Mouse (Mus musculus) embryonic facial prominence, embryonic 10.5 days (tissue): ENCODE results near the gene Kcna7. TPM values are rescaled to one million over a fixed set of nuclear protein-coding genes. Genes with fewer than 3 reads are reported as not detected.

ENCODE experiments used
- DNase-seq: peaks from one replicate; pipeline ENCODE4 v3.0.0-alpha.2; 2017; ENCODE audit warnings: low spot score
- H3K27ac ChIP-seq: fragments of 300-500 bp; sonication (generic); replicated peaks from 2 replicates; pipeline ENCODE4 v1.5.1; 2016; ENCODE audit warnings: mild to moderate bottlenecking
- H3K27me3 ChIP-seq: fragments of 300-500 bp; sonication (generic); replicated peaks from 2 replicates; pipeline ENCODE4 v1.6.1; 2016; ENCODE audit warnings: low read depth, mild to moderate bottlenecking; ENCODE audit not compliant: poor library complexity, severe bottlenecking
- H3K36me3 ChIP-seq: fragments of 300-500 bp; sonication (generic); replicated peaks from 2 replicates; pipeline ENCODE4 v1.6.1; 2016; ENCODE audit warnings: mild to moderate bottlenecking, moderate library complexity
- H3K4me1 ChIP-seq: fragments of 300-500 bp; sonication (generic); 2 replicates; pipeline ENCODE4 v1.6.1; 2016
- H3K4me3 ChIP-seq: fragments of 300-500 bp; sonication (generic); 2 replicates; pipeline ENCODE4 v1.5.1; 2016; ENCODE audit warnings: mild to moderate bottlenecking, moderate library complexity
- H3K9me3 ChIP-seq: fragments of 300-500 bp; sonication (generic); 2 replicates; pipeline ENCODE4 v1.6.1; 2016; ENCODE audit warnings: mild to moderate bottlenecking
- WGBS: fragments of 180-500 bp; shearing (Covaris S2); methylation state at CpG from one replicate; pipeline ENCODE4 v1.1.7; 2016; 5-methylcytosine and 5-hydroxymethylcytosine counted together
- polyA plus RNA-seq: library from polyadenylated mRNA; unstranded; fragments of >200 nt; fragmentation: Nextera tagmentation; extraction: Ambion mirVana; gene quantifications from 2 replicates; pipeline ENCODE4 v1.2.1, GENCODE M21; 2016

Kcna7 gene
- polyA plus RNA-seq, 1 experiment from 2014 or later, result not detected

- DNase-seq, result no peak
- peak overlapping the region; percentile 40 for H3K4me3 ChIP-seq
- peaks cover 6% of the 10 kb centered on the region for H3K36me3 ChIP-seq
- whole genome bisulfite sequencing, result 13% methylated on average over 37 of the region's 37 CpGs
- no peaks in the 10 kb centered on the region for H3K9me3 ChIP-seq
- H3K27me3 ChIP-seq, result peaks cover 100% of the 10 kb centered on the region
- peaks cover 52% of the 10 kb centered on the region for H3K4me1 ChIP-seq
- peak overlapping the region; percentile 4; the same call in 1 of the 2 replicates for H3K27ac ChIP-seq
Observed at GRCm38 (mm10) chr7:45415636-45416035, 10.2 kb downstream of the Kcna7 start.

DNA sequence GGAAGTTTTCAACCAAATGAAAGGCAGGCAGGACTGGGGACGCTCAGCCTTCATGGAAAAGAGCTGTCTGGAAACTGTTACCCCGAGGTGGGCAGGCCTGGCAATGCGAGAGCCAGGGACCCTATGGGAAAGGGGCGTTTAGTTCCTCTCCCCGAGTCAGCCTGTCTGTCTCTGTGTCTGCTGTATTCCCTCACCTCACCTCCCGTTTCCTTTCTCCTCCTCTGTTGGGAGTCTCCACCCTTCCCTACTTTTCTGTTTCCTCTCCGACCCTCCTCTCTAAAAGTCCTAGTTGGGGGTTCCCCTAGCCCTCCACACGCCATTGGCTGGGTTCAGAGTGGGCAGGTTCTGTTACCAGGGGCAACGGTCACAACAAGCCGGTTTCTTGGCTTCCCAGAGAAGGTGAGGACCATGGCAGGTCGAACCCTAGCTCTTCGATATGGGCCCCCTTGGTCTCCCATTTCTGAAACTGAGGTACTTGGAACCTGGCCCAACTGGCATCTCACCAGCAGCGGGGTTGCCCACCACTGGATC, 12.6 kb downstream of the Kcna7 start:
- peak overlapping the region; percentile 34 for H3K4me3 ChIP-seq
- no peak overlapping the region for H3K27ac ChIP-seq
- 14% methylated on average over 13 of the region's 13 CpGs for WGBS

DNA sequence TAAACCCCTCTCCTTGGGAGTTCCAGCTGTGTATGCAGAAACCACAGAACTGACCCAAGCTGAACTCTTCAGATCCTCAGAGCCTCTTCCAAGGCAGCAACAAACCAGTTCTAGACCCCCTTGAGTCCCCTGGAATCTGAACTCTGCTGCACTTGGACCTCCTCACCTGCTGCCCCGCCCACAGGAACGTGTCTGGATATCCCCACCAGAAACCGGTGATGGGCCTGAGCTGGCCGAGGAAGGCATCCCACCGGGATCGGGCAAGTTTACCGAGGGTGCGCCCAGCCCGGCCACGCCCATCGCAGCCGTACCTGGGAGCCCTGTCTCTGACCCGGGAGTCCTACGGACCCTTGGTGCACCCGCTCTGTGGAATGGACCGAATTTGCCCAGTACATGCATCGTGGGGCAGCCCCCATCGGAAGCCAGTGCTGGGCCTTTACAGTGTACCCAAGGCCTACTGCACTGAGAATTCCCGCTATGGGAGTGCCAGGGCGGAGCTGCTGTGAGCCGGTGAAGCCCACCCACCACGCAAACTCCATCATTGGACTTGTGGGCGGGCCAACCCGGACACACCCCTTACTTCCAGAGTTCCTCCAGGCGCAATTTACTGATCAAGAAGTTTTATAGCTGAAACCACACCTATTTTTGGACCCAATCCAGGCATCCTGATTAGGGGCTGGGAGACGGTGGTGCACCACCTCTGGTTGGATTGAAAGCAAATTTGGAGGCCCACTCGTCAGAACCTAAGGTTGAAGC, 14.6 kb downstream of the Kcna7 start:
- 14% methylated on average over 27 of the region's 27 CpGs for WGBS
- Histone ChIP-seq H3K4me1 (peaks cover 34% of the 10 kb centered on the region), H3K9me3 (no peaks in the 10 kb centered on the region), H3K36me3 (peaks cover 50% of the 10 kb centered on the region), H3K27me3 (peaks cover 75% of the 10 kb centered on the region), H3K27ac (no peak overlapping the region), H3K4me3 (peak overlapping the region; percentile 22; the same call in 1 of the 2 replicates)
- peak; percentile 49 for DNase-seq

More for the DNA sequence above, 12.6 kb downstream of the Kcna7 start:
- Histone ChIP-seq H3K27me3 (peaks cover 96% of the 10 kb centered on the region), H3K4me1 (peaks cover 53% of the 10 kb centered on the region), H3K9me3 (no peaks in the 10 kb centered on the region), H3K36me3 (peaks cover 30% of the 10 kb centered on the region)
- peak; percentile 51 for DNase-seq

DNA sequence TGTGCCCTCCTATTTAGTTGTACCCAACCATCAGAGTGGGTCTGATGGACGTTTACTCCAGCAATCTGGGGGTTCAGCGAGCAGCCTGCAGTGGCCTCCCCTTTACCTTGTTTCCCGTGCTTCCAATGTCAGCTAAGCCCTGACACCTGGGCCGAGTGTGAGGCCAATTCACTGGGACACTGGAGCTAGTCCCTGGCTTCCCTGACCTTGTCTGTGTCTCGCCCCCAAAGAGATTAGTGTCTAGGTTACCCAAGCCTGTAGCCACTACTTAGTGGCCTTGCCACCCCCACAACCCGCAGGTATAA, 15.1 kb downstream of the Kcna7 start, which contains the start of gene Lhb:
Lhb (plus strand) TSS at position 206 of the 305 bp plus-strand sequence.
- DNase-seq, result no peak
- H3K4me1 ChIP-seq, result peaks cover 30% of the 10 kb centered on the region
- H3K36me3 ChIP-seq, result peaks cover 55% of the 10 kb centered on the region
- H3K4me3 ChIP-seq, result peak within 1 kb of the TSS; percentile 22; the same call in 1 of the 2 replicates
- 58% methylated on average over 6 of the region's 6 CpGs for WGBS
- H3K27me3 ChIP-seq, result peaks cover 70% of the 10 kb centered on the region
- no peaks in the 10 kb centered on the region for H3K9me3 ChIP-seq
- no peak within 1 kb of the TSS for H3K27ac ChIP-seq

DNA sequence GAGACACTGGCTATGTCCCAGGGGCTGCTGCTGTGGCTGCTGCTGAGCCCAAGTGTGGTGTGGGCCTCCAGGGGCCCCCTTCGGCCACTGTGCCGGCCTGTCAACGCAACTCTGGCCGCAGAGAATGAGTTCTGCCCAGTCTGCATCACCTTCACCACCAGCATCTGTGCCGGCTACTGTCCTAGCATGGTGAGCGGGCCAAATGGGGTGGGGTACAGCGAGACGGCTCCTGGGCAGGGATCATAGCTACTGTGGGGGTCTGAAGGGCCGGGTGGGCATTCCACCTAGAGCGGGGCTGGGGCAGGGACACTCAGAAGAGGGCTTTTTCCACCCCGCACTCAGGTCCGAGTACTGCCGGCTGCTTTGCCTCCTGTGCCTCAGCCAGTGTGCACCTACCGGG, 15.7 kb downstream of the Kcna7 start:
- H3K4me1 ChIP-seq, result peaks cover 26% of the 10 kb centered on the region
- no peak overlapping the region for H3K4me3 ChIP-seq
- WGBS, result 91% methylated on average over 14 of the region's 14 CpGs
- no peak for DNase-seq
- peaks cover 61% of the 10 kb centered on the region for H3K36me3 ChIP-seq
- H3K27me3 ChIP-seq, result peaks cover 64% of the 10 kb centered on the region
- H3K27ac ChIP-seq, result no peak overlapping the region
- no peaks in the 10 kb centered on the region for H3K9me3 ChIP-seq

DNA sequence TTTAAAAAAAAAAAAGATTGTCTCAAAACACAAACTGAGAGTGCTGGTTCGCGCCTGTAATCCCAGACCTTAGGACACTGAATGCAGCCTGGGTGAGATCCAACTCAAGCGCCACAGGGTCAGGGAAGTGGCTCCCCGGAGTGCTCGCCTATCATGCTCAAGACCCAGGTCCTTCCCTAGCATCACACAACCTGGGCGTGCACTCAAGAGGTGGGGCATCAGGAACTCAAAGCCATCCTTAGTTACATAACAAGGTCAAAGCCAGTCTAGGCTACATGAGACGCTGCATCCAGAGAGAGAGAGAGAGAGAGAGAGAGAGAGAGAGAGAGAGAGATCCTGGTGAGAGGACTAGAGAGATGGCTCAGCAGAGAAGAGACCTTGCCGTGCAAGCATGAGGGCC, 21.1 kb downstream of the Kcna7 start:
- no peaks in the 10 kb centered on the region for H3K9me3 ChIP-seq
- no peak overlapping the region for H3K4me3 ChIP-seq
- WGBS, result 93% methylated on average over 8 of the region's 8 CpGs
- no peaks in the 10 kb centered on the region for H3K4me1 ChIP-seq
- no peak for DNase-seq
- H3K36me3 ChIP-seq, result peaks cover 100% of the 10 kb centered on the region
- H3K27me3 ChIP-seq, result peaks cover 10% of the 10 kb centered on the region
- no peak overlapping the region for H3K27ac ChIP-seq

DNA sequence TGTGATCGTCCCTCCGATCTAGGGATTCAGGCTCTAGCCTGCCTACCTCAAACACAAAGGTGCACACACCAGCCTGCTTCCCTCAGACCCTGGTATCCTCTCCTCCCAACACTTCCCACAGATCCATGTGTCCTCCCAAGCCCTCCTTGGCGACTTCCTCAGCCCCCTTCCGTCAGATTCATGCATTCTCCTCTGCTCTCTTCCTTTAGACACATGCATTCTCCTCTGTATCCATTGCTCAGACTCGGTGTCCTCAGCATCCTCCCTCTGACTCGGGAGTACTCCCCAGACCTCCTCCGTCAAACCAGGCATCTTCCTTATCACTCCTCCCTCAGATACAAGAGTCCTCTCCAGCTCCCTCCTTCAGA, 28.4 kb downstream of the Kcna7 start:
- peak overlapping the region; percentile 93 for H3K4me3 ChIP-seq
- H3K36me3 ChIP-seq, result peaks cover 41% of the 10 kb centered on the region
- 1% methylated on average over 7 of the region's 7 CpGs for WGBS
- H3K27me3 ChIP-seq, result no peaks in the 10 kb centered on the region
- DNase-seq, result no peak
- H3K4me1 ChIP-seq, result peaks cover 49% of the 10 kb centered on the region
- no peaks in the 10 kb centered on the region for H3K9me3 ChIP-seq
- peak overlapping the region; percentile 92 for H3K27ac ChIP-seq

GRCm38 (mm10) chr7:45434203-45435015, 29.0 kb downstream of the Kcna7 start, which contains the start of gene Gys1:
Gene Gys1, plus strand, starts transcription at chr7:45434844.
- peaks cover 49% of the 10 kb centered on the region for H3K4me1 ChIP-seq
- WGBS, result under 1% methylated on average over 45 of the region's 45 CpGs
- DNase-seq, result peak; percentile 100

DNA sequence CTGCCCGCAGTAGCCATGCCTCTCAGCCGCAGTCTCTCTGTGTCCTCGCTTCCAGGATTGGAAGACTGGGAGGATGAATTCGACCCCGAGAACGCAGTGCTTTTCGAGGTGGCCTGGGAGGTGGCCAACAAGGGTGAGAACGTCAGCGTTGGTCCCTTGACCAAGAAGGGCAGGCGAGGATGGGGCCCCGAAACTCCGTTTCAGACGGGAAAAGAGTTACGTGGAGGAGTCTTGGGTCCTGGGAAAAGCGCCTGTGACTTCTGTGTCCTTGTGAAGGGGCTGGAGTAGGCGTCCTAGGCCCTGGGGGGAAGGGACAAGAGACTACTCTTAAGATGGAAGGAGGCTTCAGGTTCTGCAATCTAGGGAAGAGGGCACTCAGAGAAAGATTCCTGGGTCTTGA, 29.6 kb downstream of the Kcna7 start:
- WGBS, result 4% methylated on average over 16 of the region's 16 CpGs
- Histone ChIP-seq H3K36me3 (peaks cover 38% of the 10 kb centered on the region), H3K9me3 (no peaks in the 10 kb centered on the region), H3K4me3 (peak overlapping the region; percentile 93), H3K4me1 (peaks cover 49% of the 10 kb centered on the region), H3K27me3 (no peaks in the 10 kb centered on the region), H3K27ac (peak overlapping the region; percentile 92)
- no peak for DNase-seq

More at GRCm38 (mm10) chr7:45434203-45435015, 29.0 kb downstream of the Kcna7 start, which contains the start of gene Gys1:
- no peaks in the 10 kb centered on the region for H3K27me3 ChIP-seq
- no peaks in the 10 kb centered on the region for H3K9me3 ChIP-seq
- H3K36me3 ChIP-seq, result peaks cover 38% of the 10 kb centered on the region
- H3K27ac ChIP-seq, result peak within 1 kb of the TSS; percentile 92
- H3K4me3 ChIP-seq, result peak within 1 kb of the TSS; percentile 93

- Histone ChIP-seq H3K27ac (no peak overlapping the region), H3K4me3 (0 out of 2 replicates have a peak overlapping the region, but pooled peaks have one; percentile 93), H3K27me3 (no peaks in the 10 kb centered on the region), H3K9me3 (no peaks in the 10 kb centered on the region), H3K4me1 (peaks cover 49% of the 10 kb centered on the region), H3K36me3 (peaks cover 38% of the 10 kb centered on the region)
- DNase-seq, result no peak
- 93% methylated on average over 5 of the region's 5 CpGs for WGBS
Observed at GRCm38 (mm10) chr7:45436444-45436843, 31.0 kb downstream of the Kcna7 start.

- Histone ChIP-seq H3K9me3 (no peaks in the 10 kb centered on the region), H3K4me3 (peak overlapping the region; percentile 42), H3K27ac (peak overlapping the region; percentile 62; the same call in 1 of the 2 replicates), H3K4me1 (peaks cover 49% of the 10 kb centered on the region), H3K36me3 (peaks cover 36% of the 10 kb centered on the region), H3K27me3 (no peaks in the 10 kb centered on the region)
- DNase-seq, result peak; percentile 53
- 25% methylated on average over 6 of the region's 6 CpGs for WGBS
Observed at GRCm38 (mm10) chr7:45437046-45437445, 31.6 kb downstream of the Kcna7 start.

DNA sequence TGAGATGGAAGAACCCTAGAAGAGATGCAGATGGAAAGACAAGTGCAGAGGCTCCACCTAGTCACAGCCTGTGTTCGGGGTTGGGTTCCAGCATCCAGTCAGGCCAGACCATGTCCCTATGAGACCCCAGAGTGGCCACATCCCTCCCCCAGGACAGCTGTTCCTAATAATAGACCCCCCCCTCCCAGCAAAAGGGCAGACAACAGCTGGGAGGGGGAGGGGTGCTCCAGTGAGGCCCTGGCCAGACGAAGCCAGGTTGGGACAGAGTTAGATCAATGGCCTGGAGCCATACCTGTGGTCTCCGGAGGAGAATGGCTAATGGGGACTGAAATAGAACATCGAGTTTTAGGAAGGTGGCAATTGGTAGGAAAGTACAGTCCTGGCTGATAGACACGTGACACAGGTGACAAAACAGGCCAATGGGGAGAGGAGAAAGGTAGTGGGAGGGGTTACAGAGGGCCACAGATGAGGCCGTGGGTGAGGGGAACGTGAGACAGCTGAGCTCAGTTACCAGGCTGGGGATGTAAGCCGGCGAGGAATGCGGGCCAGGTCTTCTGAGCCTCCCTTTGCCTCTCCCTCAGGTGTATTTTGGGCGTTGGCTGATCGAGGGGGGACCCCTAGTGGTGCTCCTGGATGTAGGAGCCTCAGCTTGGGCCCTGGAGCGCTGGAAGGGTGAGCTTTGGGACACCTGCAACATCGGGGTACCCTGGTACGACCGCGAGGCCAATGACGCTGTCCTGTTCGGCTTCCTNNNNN, 32.2 kb downstream of the Kcna7 start, which contains the start of gene Ruvbl2:
Ruvbl2 (minus strand) TSS at position 576 of the 756 bp plus-strand sequence.
- WGBS, result 19% methylated on average over 19 of the region's 19 CpGs
- peaks cover 45% of the 10 kb centered on the region for H3K4me1 ChIP-seq
- H3K4me3 ChIP-seq, result peak within 1 kb of the TSS; percentile 42
- peaks cover 33% of the 10 kb centered on the region for H3K36me3 ChIP-seq
- peak within 1 kb of the TSS; percentile 62 for H3K27ac ChIP-seq
- H3K9me3 ChIP-seq, result no peaks in the 10 kb centered on the region
- no peaks in the 10 kb centered on the region for H3K27me3 ChIP-seq
- DNase-seq, result peak; percentile 65
